Mouse (Mus musculus) heart, adult 2 months (tissue): ENCODE measurements around the gene Fads2. TPM values are rescaled to one million over a fixed set of nuclear protein-coding genes. Genes with fewer than 3 reads are reported as not detected.
A peak's percentile ranks its signal among the peaks of the same experiment; 100 is the strongest.

Source experiments
- DNase-seq, 2 experiments: peaks; one replicate each; pipeline ENCODE4 v3.0.0; 2021
- H3K27ac ChIP-seq: fragments of 200-600 bp; 2 replicates; pipeline ENCODE4 v1.8.1; 2022
- H3K27me3 ChIP-seq: fragments of 200-500 bp; 2 replicates; pipeline ENCODE4 v1.6.1; 2012; ENCODE audit warnings: mild to moderate bottlenecking, low read length, inconsistent platforms, mixed read lengths; ENCODE audit not compliant: control insufficient read depth, insufficient read depth
- H3K36me3 ChIP-seq: fragments of 200-500 bp; 2 replicates; pipeline ENCODE4 v1.6.1; 2012; ENCODE audit warnings: low read length, inconsistent platforms; ENCODE audit not compliant: control insufficient read depth, insufficient read depth
- H3K4me1 ChIP-seq: fragments of 200-500 bp; 2 replicates; pipeline ENCODE4 v1.6.1; 2011; ENCODE audit warnings: low read length; ENCODE audit not compliant: control insufficient read depth, insufficient read depth
- H3K4me3 ChIP-seq: fragments of 200-600 bp; 2 replicates; pipeline ENCODE4 v1.8.1; 2022
- H3K79me2 ChIP-seq: fragments of 200-500 bp; replicated peaks from 2 replicates; pipeline ENCODE4 v1.6.1; 2012; ENCODE audit warnings: mild to moderate bottlenecking, inconsistent platforms, low read length, moderate library complexity, mixed read lengths; ENCODE audit not compliant: control insufficient read depth, insufficient read depth
- H3K9ac ChIP-seq: fragments of 200-500 bp; 2 replicates; pipeline ENCODE4 v1.6.1; 2012; ENCODE audit warnings: low read depth, mild to moderate bottlenecking, control low read depth, inconsistent platforms, low read length, mixed read lengths
- CTCF ChIP-seq: fragments of 200-600 bp; IDR thresholded peaks from 2 replicates; pipeline ENCODE4 v1.8.1; 2022; ENCODE audit warnings: antibody characterized with exemption, mild to moderate bottlenecking, moderate library complexity
- EP300 ChIP-seq: fragments of 200-500 bp; IDR thresholded peaks from 2 replicates; pipeline ENCODE4 v1.6.1; 2011; ENCODE audit warnings: low read depth, low read length, control low read depth; ENCODE audit not compliant: insufficient read depth
- POLR2A ChIP-seq: fragments of 200-500 bp; IDR thresholded peaks from 2 replicates; pipeline ENCODE4 v1.6.1; 2011; ENCODE audit warnings: mild to moderate bottlenecking, low read depth, low read length, control low read depth; ENCODE audit not compliant: insufficient read depth
- WGBS: fragments of 180-500 bp; shearing (Covaris S2); methylation state at CpG from one replicate; pipeline ENCODE4 v1.1.7; 2018; 5-methylcytosine and 5-hydroxymethylcytosine counted together
- intact Hi-C: fragments of 180-260 bp; cut with DNase I; formaldehyde crosslinking; loops from one replicate; pipeline ENCODE4 v1.15.1; 2025
- polyA plus RNA-seq: library from polyadenylated mRNA; depleted of rRNA; stranded (reverse); fragments of >200 nt; gene quantifications from 2 replicates; pipeline ENCODE4 v1.2.3, GENCODE M21; 2012
- total RNA-seq, 2 experiments: library from RNA; stranded (reverse); gene quantifications; 2 replicates each; pipeline ENCODE4 v1.2.3; 2021

Fads2 gene
- total and polyA plus RNA-seq, 3 experiments: 5.3 to 13.3 (median 6.3) TPM

DNA sequence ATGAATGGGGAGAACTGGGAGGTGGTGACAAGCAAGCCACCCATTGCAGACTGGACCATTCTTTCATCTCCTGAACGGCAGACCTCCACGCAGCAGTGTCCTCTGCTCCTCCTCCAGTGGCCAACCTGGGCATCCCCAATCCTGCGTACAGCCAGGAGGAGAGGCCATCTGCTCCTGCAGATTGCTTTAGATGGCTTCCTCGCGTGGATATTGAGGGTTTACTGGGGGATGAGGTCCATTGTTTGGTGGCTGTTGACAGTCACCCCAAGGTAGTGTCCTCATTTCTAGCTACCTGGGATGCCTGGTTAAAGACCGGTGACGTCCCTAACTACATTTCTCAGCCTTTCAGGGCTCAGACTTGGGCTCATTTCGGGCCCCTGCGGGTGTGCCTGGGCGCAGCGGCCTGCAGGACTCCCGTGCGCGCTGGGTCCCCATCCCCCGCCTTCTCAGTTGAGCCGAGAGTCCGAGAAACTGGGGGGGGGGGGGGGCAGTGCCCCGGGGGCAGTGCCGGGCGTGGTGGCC lies 60.6 kb downstream of the Fads2 start:
- peaks cover 17% of the 10 kb centered on the region for H3K4me1 ChIP-seq
- no peaks in the 10 kb centered on the region for H3K79me2 ChIP-seq
- H3K27me3 ChIP-seq: no peaks in the 10 kb centered on the region
- peak overlapping the region; percentile 90 for H3K27ac ChIP-seq
- no peak for TF ChIP-seq POLR2A
- no peak for TF ChIP-seq CTCF
- no peak for TF ChIP-seq EP300
- H3K36me3 ChIP-seq: no peaks in the 10 kb centered on the region
- peak overlapping the region; percentile 41 for H3K9ac ChIP-seq
- H3K4me3 ChIP-seq: peak overlapping the region; percentile 68
- 19% methylated on average over 20 of the region's 20 CpGs for WGBS
- intact Hi-C loops: loop anchor here (5.0 kb wide), 1 partner anchor 61 kb away; the partner anchor contains the start of gene Fads2
- no peak for DNase-seq

DNA sequence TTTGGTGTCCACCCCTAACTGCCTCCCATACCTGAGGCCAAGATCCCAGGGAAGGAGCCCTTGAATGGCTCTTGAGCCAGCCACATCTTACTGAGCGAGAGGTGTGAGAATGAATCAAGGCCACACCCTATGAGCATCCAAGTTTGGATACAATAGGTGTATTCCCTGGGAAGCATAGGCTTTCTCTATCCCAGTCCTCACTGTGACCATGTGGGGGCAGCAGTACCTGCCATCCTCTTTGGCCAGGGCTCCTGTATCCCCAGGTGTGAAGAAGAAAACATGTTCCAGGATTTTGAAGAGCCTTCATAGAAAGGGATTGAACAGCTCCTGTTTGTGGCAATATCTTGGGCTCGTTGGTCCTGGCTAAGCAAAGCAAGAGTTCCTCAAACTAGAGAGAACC lies 61.9 kb downstream of the Fads2 start:
- peak overlapping the region; percentile 52 for H3K27ac ChIP-seq
- peaks cover 16% of the 10 kb centered on the region for H3K4me1 ChIP-seq
- H3K9ac ChIP-seq: no peak overlapping the region
- H3K4me3 ChIP-seq: no peak overlapping the region
- intact Hi-C loops: loop anchor here (5.0 kb wide), 1 partner anchor 63 kb away; the partner anchor contains the start of gene Fads2
- no peaks in the 10 kb centered on the region for H3K36me3 ChIP-seq
- peak; percentile 61 for TF ChIP-seq CTCF
- no peak for TF ChIP-seq EP300
- no peak for TF ChIP-seq POLR2A
- 76% methylated on average over 2 of the region's 2 CpGs for WGBS
- DNase-seq: no peak
- H3K27me3 ChIP-seq: no peaks in the 10 kb centered on the region
- H3K79me2 ChIP-seq: no peaks in the 10 kb centered on the region

DNA sequence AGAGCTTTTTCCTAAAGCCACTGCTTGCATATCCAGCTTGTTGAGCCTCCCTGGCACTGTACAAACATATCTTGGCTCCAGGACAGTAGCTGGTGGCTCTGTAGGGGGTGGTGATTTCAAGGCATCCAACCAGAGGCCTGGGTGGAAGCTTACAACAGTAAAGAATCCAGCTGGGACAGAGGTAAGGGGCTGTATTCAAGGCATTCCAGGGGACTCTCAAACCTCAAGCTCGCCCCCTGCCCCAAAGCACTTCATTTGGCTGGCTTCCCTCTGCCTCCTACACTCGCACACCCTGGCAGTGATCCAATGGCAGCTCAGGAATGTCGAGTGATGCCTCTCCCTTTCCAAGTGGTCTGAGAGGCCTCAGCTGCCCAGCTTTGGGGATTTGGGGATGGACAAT lies 62.6 kb downstream of the Fads2 start:
- Histone ChIP-seq H3K9ac (no peak overlapping the region), H3K27ac (peak overlapping the region; percentile 71), H3K4me3 (no peak overlapping the region), H3K27me3 (no peaks in the 10 kb centered on the region), H3K79me2 (no peaks in the 10 kb centered on the region), H3K4me1 (peaks cover 14% of the 10 kb centered on the region), H3K36me3 (no peaks in the 10 kb centered on the region)
- peak; percentile 62 to 63 for DNase-seq
- intact Hi-C loops: no loop called here
- 10% methylated on average over 3 of the region's 3 CpGs for WGBS
- TF ChIP-seq POLR2A: no peak

DNA sequence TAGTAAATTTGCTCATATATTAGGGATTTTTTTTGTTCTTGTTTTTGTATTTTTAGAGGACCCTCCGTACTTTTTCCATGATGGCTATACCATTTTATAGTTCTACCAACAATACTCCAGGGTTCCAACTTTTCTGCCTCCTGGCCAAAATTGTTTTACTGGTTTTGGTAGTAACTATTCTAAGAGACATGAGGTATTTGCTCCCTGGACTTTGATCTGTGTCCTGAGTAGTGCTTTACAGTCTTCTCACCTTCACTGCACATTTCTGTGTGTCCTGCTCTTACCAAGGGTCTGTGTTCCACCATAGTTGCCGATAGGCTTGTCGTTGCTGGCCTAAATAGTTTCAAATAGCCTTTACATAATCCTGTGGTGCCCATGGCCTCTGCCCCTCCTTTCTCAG lies 63.2 kb downstream of the Fads2 start:
- H3K9ac ChIP-seq: no peak overlapping the region
- no peaks in the 10 kb centered on the region for H3K36me3 ChIP-seq
- peak overlapping the region; percentile 71 for H3K27ac ChIP-seq
- H3K4me3 ChIP-seq: no peak overlapping the region
- DNase-seq: no peak
- no peak for TF ChIP-seq CTCF
- no peak for TF ChIP-seq POLR2A
- no peak for TF ChIP-seq EP300
- WGBS: 66% methylated on average over 3 of the region's 3 CpGs
- no peaks in the 10 kb centered on the region for H3K27me3 ChIP-seq
- peaks cover 11% of the 10 kb centered on the region for H3K4me1 ChIP-seq
- intact Hi-C loops: no loop called here
- H3K79me2 ChIP-seq: no peaks in the 10 kb centered on the region

DNA sequence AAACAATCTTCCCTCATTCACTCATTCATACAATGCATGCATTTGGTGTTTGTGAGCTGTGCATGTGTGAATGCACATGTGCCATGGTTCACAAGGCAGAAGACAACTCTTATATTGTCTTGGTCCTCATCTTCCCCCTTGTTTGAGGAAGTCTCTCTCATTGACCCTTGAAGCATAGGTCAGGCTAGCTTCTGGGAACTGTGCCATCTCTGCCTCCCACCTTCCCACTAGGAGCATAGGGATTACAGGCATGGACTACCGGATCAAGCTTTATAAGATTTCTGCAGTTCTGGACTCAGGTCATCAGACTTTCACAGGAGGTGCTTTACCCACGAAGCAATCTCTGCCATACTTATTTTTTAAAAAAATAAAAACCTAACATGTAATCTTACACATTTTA lies 64.0 kb downstream of the Fads2 start:
- no peak overlapping the region for H3K27ac ChIP-seq
- H3K36me3 ChIP-seq: no peaks in the 10 kb centered on the region
- H3K4me3 ChIP-seq: no peak overlapping the region
- WGBS: 41% methylated on average over 2 of the region's 2 CpGs
- no peaks in the 10 kb centered on the region for H3K27me3 ChIP-seq
- peaks cover 6% of the 10 kb centered on the region for H3K4me1 ChIP-seq
- DNase-seq: no peak
- H3K9ac ChIP-seq: no peak overlapping the region
- intact Hi-C loops: no loop called here
- no peak for TF ChIP-seq POLR2A
- TF ChIP-seq CTCF: no peak
- no peak for TF ChIP-seq EP300
- H3K79me2 ChIP-seq: no peaks in the 10 kb centered on the region

DNA sequence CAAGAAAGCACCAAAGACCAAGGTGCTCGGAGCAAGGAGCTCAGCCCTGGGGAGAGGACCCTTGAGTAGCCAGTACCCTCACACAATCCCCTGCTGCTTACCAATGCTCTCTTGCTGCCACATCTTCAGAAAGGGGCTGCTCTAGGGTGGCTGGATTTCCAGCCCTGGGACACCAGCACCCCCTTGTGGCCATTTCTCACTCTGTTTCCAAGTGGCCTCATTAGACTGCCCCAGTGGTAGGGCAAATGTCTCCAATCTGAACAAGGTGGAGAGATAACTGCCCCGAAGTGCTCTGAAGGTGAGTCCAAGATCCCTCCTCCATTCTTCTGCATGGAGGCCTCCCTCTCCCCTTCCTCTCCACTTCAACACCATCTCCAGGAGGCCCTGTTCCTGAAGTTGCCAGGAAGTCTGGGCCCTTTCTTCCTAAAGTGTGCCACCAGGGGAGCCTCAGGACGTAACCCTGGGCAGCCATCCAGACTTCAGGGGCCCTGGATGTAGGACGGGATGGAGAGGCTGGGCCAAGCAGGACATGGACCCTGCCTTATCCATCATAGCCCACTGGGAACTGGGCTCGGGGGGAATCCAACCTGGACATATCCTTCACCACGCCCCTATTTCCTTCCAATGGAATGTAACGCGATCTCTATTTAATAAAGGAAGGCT lies 66.6 kb downstream of the Fads2 start:
- no peaks in the 10 kb centered on the region for H3K36me3 ChIP-seq
- no peak overlapping the region for H3K27ac ChIP-seq
- TF ChIP-seq CTCF: peak; percentile 97
- no peak for TF ChIP-seq POLR2A
- TF ChIP-seq EP300: 0 out of 2 replicates have a peak, but pooled peaks have one; percentile 58
- no peak overlapping the region for H3K9ac ChIP-seq
- no peak overlapping the region for H3K4me3 ChIP-seq
- intact Hi-C loops: loop anchor here (2.0 kb wide), 1 partner anchor 164 kb away; no protein-coding TSS in a partner anchor
- peak; percentile 77 to 86 for DNase-seq
- 50% methylated on average over 8 of the region's 8 CpGs for WGBS
- no peaks in the 10 kb centered on the region for H3K79me2 ChIP-seq
- H3K4me1 ChIP-seq: no peaks in the 10 kb centered on the region; the same call in 1 of the 2 replicates
- H3K27me3 ChIP-seq: no peaks in the 10 kb centered on the region
